Mouse (Mus musculus): ENCODE measurements at regions not wholly inside any gene's neighbourhood (a gene's known extent, or its start where the extent isn't known, plus 50 kb on each side); places are given as distances from the start of the nearest gene placed in this dataset.

- TF ChIP-seq CTCF (IDR thresholded peaks at IDR 0.05), result no peak
- Histone ChIP-seq H3K4me2 (ENCODE audit: low read depth, low read length, poor library complexity, severe bottlenecking) (no peak overlapping the region), H3K4me1 (ENCODE audit: insufficient read depth, low read length) (no peaks in the 10 kb centered on the region), H3K9ac (replicated peaks; ENCODE audit: low read length, poor library complexity, severe bottlenecking) (no peak overlapping the region), H3K27ac (ENCODE audit: low read depth, low read length) (no peak overlapping the region), H3K4me3 (ENCODE audit: low read depth, low read length) (no peak overlapping the region), H3K9me3 (ENCODE audit: low read length) (no peaks in the 10 kb centered on the region), H3K27me3 (ENCODE audit: insufficient read depth, low read length) (no peaks in the 10 kb centered on the region), H3K36me3 (ENCODE audit: insufficient read depth, low read length) (no peaks in the 10 kb centered on the region)
- no peak for ATAC-seq (ENCODE audit: low FRiP score)
- no peak for DNase-seq (ENCODE audit: low spot score)
Measured at GRCm38 (mm10) chr2:103168266-103168665, 94.8 kb downstream of the Apip start.

DNA sequence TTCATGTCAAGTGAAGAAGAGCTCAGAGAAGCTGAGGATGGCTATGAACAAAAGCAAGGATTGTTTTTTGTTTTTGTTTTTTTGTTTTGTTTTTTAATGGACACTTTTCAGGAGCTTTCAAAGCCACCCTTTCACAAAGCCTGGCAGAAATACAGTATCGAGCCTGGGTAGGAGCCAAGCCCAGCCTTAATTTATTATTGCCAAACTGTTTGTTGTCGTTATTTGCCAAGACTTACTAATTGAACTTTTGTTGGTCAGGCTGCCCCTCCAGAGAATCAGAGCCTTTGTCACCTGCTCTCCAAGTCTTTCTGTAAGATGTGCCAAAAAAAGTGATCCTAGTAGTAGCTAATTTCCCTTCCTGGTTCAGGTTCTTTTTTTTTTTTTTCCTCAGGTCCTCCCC lies 103.9 kb downstream of the Apip start:
- Histone ChIP-seq H3K27me3 (ENCODE audit: insufficient read depth, low read length) (no peaks in the 10 kb centered on the region), H3K4me1 (ENCODE audit: insufficient read depth, low read length) (no peaks in the 10 kb centered on the region), H3K27ac (ENCODE audit: low read depth, low read length) (no peak overlapping the region), H3K9me3 (ENCODE audit: low read length) (no peaks in the 10 kb centered on the region), H3K4me3 (ENCODE audit: low read depth, low read length) (no peak overlapping the region), H3K4me2 (ENCODE audit: low read depth, low read length, poor library complexity, severe bottlenecking) (no peak overlapping the region), H3K9ac (replicated peaks; ENCODE audit: low read length, poor library complexity, severe bottlenecking) (no peak overlapping the region), H3K36me3 (ENCODE audit: insufficient read depth, low read length) (no peaks in the 10 kb centered on the region)
- 75% methylated on average over 2 of the region's 2 CpGs for WGBS
- TF ChIP-seq CTCF (IDR thresholded peaks at IDR 0.05), result no peak
- ATAC-seq (ENCODE audit: low FRiP score) (no peak), DNase-seq (ENCODE audit: low spot score) (no peak)

DNA sequence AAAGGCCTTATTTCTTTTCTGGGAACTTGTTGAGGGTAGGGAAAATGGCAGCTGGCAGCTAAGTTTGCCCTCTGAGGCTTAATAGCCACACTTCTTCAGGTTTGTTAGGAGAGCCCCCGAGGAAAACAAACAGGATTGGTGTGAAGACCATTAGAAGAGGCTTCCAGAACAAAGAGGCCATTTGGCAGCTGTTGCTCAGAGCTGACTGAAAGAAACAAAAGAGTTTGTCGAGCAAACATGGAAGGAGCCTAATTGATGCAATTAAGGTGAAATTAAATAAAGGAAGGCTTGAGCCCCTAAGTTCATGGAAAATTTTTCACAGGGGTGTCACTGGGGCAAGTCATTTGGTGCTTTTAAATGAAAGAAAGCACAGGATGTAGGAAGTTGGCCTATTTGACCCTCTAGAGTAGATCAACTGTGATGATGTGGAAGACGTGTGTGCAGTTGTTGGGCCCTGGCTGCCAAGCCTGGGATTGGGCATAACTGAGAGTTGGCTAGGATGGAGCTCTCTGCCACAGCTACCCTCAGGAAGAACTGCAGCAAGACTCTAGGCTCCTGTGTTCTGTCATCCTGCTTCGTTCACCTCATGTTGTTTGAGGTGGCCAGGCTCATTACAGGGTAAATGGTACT lies 106.9 kb downstream of the Apip start:
- H3K9ac ChIP-seq (replicated peaks; ENCODE audit: low read length, poor library complexity, severe bottlenecking), result no peak overlapping the region
- no peak for TF ChIP-seq CTCF (IDR thresholded peaks at IDR 0.05)

GRCm38 (mm10) chr2:103186751-103187260 lies 113.3 kb downstream of the Apip start:
- no peaks in the 10 kb centered on the region for H3K36me3 ChIP-seq (ENCODE audit: insufficient read depth, low read length)
- no peak overlapping the region for H3K27ac ChIP-seq (ENCODE audit: low read depth, low read length)
- H3K27me3 ChIP-seq (ENCODE audit: insufficient read depth, low read length), result no peaks in the 10 kb centered on the region
- no peaks in the 10 kb centered on the region for H3K9me3 ChIP-seq (ENCODE audit: low read length)
- H3K4me1 ChIP-seq (ENCODE audit: insufficient read depth, low read length), result no peaks in the 10 kb centered on the region
- DNase-seq (ENCODE audit: low spot score) (no peak), ATAC-seq (ENCODE audit: low FRiP score) (no peak)
- H3K4me3 ChIP-seq (ENCODE audit: low read depth, low read length), result no peak overlapping the region
- no peak overlapping the region for H3K9ac ChIP-seq (replicated peaks; ENCODE audit: low read length, poor library complexity, severe bottlenecking)
- whole genome bisulfite sequencing, result 79% methylated on average over 4 of the region's 4 CpGs
- TF ChIP-seq CTCF (IDR thresholded peaks at IDR 0.05), result no peak
- no peak overlapping the region for H3K4me2 ChIP-seq (ENCODE audit: low read depth, low read length, poor library complexity, severe bottlenecking)

More for the DNA sequence above, 106.9 kb downstream of the Apip start:
- Histone ChIP-seq H3K36me3 (ENCODE audit: insufficient read depth, low read length) (no peaks in the 10 kb centered on the region), H3K27me3 (ENCODE audit: insufficient read depth, low read length) (no peaks in the 10 kb centered on the region), H3K9me3 (ENCODE audit: low read length) (no peaks in the 10 kb centered on the region), H3K4me2 (ENCODE audit: low read depth, low read length, poor library complexity, severe bottlenecking) (no peak overlapping the region), H3K4me1 (ENCODE audit: insufficient read depth, low read length) (no peaks in the 10 kb centered on the region), H3K4me3 (ENCODE audit: low read depth, low read length) (no peak overlapping the region), H3K27ac (ENCODE audit: low read depth, low read length) (no peak overlapping the region)
- DNase-seq (ENCODE audit: low spot score) (no peak), ATAC-seq (ENCODE audit: low FRiP score) (no peak)
- 61% methylated on average over 4 of the region's 4 CpGs for WGBS

- H3K4me1 ChIP-seq (ENCODE audit: insufficient read depth, low read length), result no peaks in the 10 kb centered on the region
- no peak overlapping the region for H3K9ac ChIP-seq (replicated peaks; ENCODE audit: low read length, poor library complexity, severe bottlenecking)
- no peaks in the 10 kb centered on the region for H3K36me3 ChIP-seq (ENCODE audit: insufficient read depth, low read length)
- no peak overlapping the region for H3K27ac ChIP-seq (ENCODE audit: low read depth, low read length)
- no peak overlapping the region for H3K4me2 ChIP-seq (ENCODE audit: low read depth, low read length, poor library complexity, severe bottlenecking)
- ATAC-seq (ENCODE audit: low FRiP score), result no peak
- WGBS, result 56% methylated on average over 4 of the region's 4 CpGs
- DNase-seq (ENCODE audit: low spot score), result no peak
- H3K4me3 ChIP-seq (ENCODE audit: low read depth, low read length), result no peak overlapping the region
- no peaks in the 10 kb centered on the region for H3K9me3 ChIP-seq (ENCODE audit: low read length)
- no peak for TF ChIP-seq CTCF (IDR thresholded peaks at IDR 0.05)
- H3K27me3 ChIP-seq (ENCODE audit: insufficient read depth, low read length), result no peaks in the 10 kb centered on the region
Measured at GRCm38 (mm10) chr2:103192591-103192990, 110.5 kb downstream of the Ehf start.

DNA sequence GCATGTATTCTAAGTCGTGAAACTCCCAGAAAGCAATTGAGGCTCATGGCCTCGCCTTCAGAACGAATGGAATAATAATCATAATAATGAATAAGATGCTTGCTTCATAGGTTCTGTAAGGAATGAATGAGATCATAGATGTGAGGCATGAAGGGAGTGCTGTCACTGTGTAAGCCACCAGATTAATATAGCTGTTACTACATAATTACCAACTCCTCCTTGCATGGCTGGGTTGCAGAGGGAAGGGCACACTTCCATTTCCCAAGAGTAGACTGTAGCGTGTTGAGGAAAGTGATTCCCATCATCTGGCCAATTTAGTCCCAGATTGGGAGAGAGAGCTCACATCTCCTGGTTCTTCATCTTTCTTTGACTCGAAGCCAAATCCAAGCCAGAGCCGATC lies 102.8 kb downstream of the Ehf start:
- WGBS, result 81% methylated on average over 6 of the region's 6 CpGs
- Histone ChIP-seq H3K27me3 (ENCODE audit: insufficient read depth, low read length) (no peaks in the 10 kb centered on the region), H3K9ac (replicated peaks; ENCODE audit: low read length, poor library complexity, severe bottlenecking) (no peak overlapping the region), H3K4me1 (ENCODE audit: insufficient read depth, low read length) (no peaks in the 10 kb centered on the region), H3K4me2 (ENCODE audit: low read depth, low read length, poor library complexity, severe bottlenecking) (no peak overlapping the region), H3K27ac (ENCODE audit: low read depth, low read length) (no peak overlapping the region), H3K36me3 (ENCODE audit: insufficient read depth, low read length) (no peaks in the 10 kb centered on the region), H3K4me3 (ENCODE audit: low read depth, low read length) (no peak overlapping the region), H3K9me3 (ENCODE audit: low read length) (no peaks in the 10 kb centered on the region)
- peak; percentile 45 for DNase-seq (ENCODE audit: low spot score)
- ATAC-seq (ENCODE audit: low FRiP score), result no peak
- TF ChIP-seq CTCF (IDR thresholded peaks at IDR 0.05), result no peak
